Mouse (Mus musculus): ENCODE measurements around the gene P2rx7. TPM values are rescaled to one million over a fixed set of nuclear protein-coding genes. Genes with fewer than 3 reads are reported as not detected.

P2rx7 gene
- polyA plus RNA-seq, 1 experiment from 2014 or later: 2.1 TPM

DNA sequence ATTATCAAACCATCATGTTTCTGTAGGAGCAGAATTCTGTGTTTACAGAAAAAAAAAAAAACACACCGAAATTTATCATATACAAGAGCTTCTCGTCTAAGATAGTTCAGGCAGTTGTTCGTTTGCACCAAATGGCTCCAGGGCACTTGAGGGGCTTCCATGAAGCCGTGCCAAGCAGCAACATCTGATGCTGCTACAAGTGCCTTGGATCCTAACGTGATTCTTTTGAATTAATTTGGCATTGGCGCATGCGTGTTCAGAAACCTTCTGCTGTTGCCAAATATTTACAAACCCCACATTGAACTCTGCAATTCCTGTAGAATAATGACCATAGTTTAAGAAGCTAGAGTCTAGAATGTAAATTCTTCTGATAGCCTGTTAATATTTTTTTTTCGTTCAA, 51.8 kb downstream of the P2rx7 start:
- Histone ChIP-seq H3K4me3 (ENCODE audit: low read length) (no peak overlapping the region), H3K27me3 (replicated peaks; ENCODE audit: control insufficient read depth, insufficient read depth, low read length) (no peaks in the 10 kb centered on the region), H3K9ac (ENCODE audit: low read depth, low read length) (no peak overlapping the region), H3K4me2 (ENCODE audit: low read depth, low read length) (no peak overlapping the region), H3K36me3 (ENCODE audit: control insufficient read depth, insufficient read depth, low read length) (no peaks in the 10 kb centered on the region), H3K27ac (ENCODE audit: low read length) (no peak overlapping the region), H3K4me1 (ENCODE audit: control insufficient read depth, insufficient read depth, low read length) (peaks cover 20% of the 10 kb centered on the region), H3K9me3 (ENCODE audit: control insufficient read depth, low read length) (no peaks in the 10 kb centered on the region)
- no peak for ATAC-seq
- 59% methylated on average over 8 of the region's 8 CpGs for WGBS

- no peaks in the 10 kb centered on the region for H3K36me3 ChIP-seq (ENCODE audit: control insufficient read depth, insufficient read depth, low read length)
- no peak overlapping the region for H3K4me3 ChIP-seq (ENCODE audit: low read length)
- no peak overlapping the region for H3K27ac ChIP-seq (ENCODE audit: low read length)
- no peak overlapping the region for H3K9ac ChIP-seq (ENCODE audit: low read depth, low read length)
- H3K27me3 ChIP-seq (replicated peaks; ENCODE audit: control insufficient read depth, insufficient read depth, low read length): no peaks in the 10 kb centered on the region
- H3K4me2 ChIP-seq (ENCODE audit: low read depth, low read length): no peak overlapping the region
- ATAC-seq: no peak
- peaks cover 23% of the 10 kb centered on the region for H3K4me1 ChIP-seq (ENCODE audit: control insufficient read depth, insufficient read depth, low read length)
- WGBS: 67% methylated on average over 10 of the region's 10 CpGs
- no peaks in the 10 kb centered on the region for H3K9me3 ChIP-seq (ENCODE audit: control insufficient read depth, low read length)
These were observed 54.5 kb downstream of the P2rx7 start for GRCm38 (mm10) chr5:122698041-122698700.

DNA sequence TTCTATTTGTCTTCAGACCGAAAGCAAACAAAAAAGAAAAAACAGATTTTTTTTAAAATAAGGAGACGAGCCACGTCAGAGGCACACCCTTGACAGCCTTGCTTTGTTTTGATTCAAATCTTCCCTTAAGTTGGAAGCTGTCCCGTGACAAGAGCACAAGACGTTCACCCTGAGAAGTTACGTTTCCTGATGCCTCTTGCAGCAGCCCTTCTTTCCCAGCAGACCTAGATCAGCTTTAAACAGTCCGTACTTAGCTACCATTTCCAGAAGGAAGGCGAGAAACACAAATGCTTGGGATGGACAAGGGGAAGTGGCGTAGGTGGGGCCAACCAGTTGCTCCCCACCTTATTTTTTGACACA, 55.0 kb downstream of the P2rx7 start:
- Histone ChIP-seq H3K4me3 (ENCODE audit: low read length) (no peak overlapping the region), H3K27me3 (replicated peaks; ENCODE audit: control insufficient read depth, insufficient read depth, low read length) (no peaks in the 10 kb centered on the region), H3K9me3 (ENCODE audit: control insufficient read depth, low read length) (no peaks in the 10 kb centered on the region), H3K27ac (ENCODE audit: low read length) (peak overlapping the region; percentile 19; the same call in 1 of the 2 replicates), H3K4me2 (ENCODE audit: low read depth, low read length) (no peak overlapping the region), H3K9ac (ENCODE audit: low read depth, low read length) (no peak overlapping the region), H3K36me3 (ENCODE audit: control insufficient read depth, insufficient read depth, low read length) (no peaks in the 10 kb centered on the region), H3K4me1 (ENCODE audit: control insufficient read depth, insufficient read depth, low read length) (peaks cover 21% of the 10 kb centered on the region)
- 59% methylated on average over 9 of the region's 9 CpGs for WGBS
- ATAC-seq: no peak

DNA sequence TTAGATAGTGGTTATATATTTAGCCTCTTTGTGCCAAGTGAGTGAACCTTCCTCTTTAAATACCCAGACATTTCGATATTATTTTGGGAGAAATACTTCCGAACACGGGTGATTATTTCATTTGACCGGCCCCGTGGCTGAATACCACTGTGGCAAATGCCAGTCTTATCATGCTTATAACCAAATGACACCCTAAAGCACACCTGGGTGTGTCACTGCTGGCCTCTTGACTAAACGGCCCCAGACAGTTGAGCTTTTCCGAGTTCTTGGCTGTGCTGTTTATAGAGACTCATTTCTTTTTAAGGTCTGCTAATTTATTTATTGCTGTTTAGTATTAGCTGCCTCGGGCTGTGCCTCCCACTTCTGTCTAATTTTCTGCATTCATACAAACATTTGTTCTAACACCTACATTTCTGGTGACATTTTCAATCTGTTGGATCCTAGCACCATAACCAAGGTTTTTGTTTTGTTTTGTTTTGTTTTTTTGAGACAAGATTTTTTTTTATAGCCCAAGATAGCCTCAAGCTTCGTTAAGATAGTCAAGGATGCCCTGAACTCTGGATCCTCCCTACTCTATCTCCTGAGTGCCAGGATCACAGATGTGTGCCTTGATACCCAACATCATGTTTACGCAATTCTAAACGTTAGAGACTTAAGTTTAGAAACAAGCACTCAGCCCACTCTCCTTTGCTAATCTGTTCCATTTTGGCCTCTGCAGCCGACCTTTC, 56.6 kb downstream of the P2rx7 start:
- Histone ChIP-seq H3K4me2 (ENCODE audit: low read depth, low read length) (no peak overlapping the region), H3K36me3 (ENCODE audit: control insufficient read depth, insufficient read depth, low read length) (no peaks in the 10 kb centered on the region), H3K4me3 (ENCODE audit: low read length) (no peak overlapping the region), H3K27me3 (replicated peaks; ENCODE audit: control insufficient read depth, insufficient read depth, low read length) (no peaks in the 10 kb centered on the region), H3K9ac (ENCODE audit: low read depth, low read length) (no peak overlapping the region), H3K9me3 (ENCODE audit: control insufficient read depth, low read length) (no peaks in the 10 kb centered on the region), H3K27ac (ENCODE audit: low read length) (no peak overlapping the region), H3K4me1 (ENCODE audit: control insufficient read depth, insufficient read depth, low read length) (peaks cover 21% of the 10 kb centered on the region)
- ATAC-seq: no peak
- 48% methylated on average over 12 of the region's 12 CpGs for WGBS

- no peaks in the 10 kb centered on the region for H3K27me3 ChIP-seq (replicated peaks; ENCODE audit: control insufficient read depth, insufficient read depth, low read length)
- H3K27ac ChIP-seq (ENCODE audit: low read length): no peak overlapping the region
- no peaks in the 10 kb centered on the region for H3K9me3 ChIP-seq (ENCODE audit: control insufficient read depth, low read length)
- 16% methylated on average over 5 of the region's 5 CpGs for WGBS
- peaks cover 21% of the 10 kb centered on the region for H3K4me1 ChIP-seq (ENCODE audit: control insufficient read depth, insufficient read depth, low read length)
- H3K4me3 ChIP-seq (ENCODE audit: low read length): no peak overlapping the region
- ATAC-seq: peak; percentile 32
- no peak overlapping the region for H3K4me2 ChIP-seq (ENCODE audit: low read depth, low read length)
- no peak overlapping the region for H3K9ac ChIP-seq (ENCODE audit: low read depth, low read length)
- H3K36me3 ChIP-seq (ENCODE audit: control insufficient read depth, insufficient read depth, low read length): no peaks in the 10 kb centered on the region
These were observed 57.1 kb downstream of the P2rx7 start for GRCm38 (mm10) chr5:122700837-122701212.

GRCm38 (mm10) chr5:122702156-122702555, 58.4 kb downstream of the P2rx7 start:
- peaks cover 22% of the 10 kb centered on the region for H3K4me1 ChIP-seq (ENCODE audit: control insufficient read depth, insufficient read depth, low read length)
- no peaks in the 10 kb centered on the region for H3K9me3 ChIP-seq (ENCODE audit: control insufficient read depth, low read length)
- H3K4me3 ChIP-seq (ENCODE audit: low read length): no peak overlapping the region
- no peak overlapping the region for H3K9ac ChIP-seq (ENCODE audit: low read depth, low read length)
- 72% methylated on average over 6 of the region's 6 CpGs for WGBS
- no peaks in the 10 kb centered on the region for H3K36me3 ChIP-seq (ENCODE audit: control insufficient read depth, insufficient read depth, low read length)
- no peak for ATAC-seq
- H3K4me2 ChIP-seq (ENCODE audit: low read depth, low read length): no peak overlapping the region
- no peaks in the 10 kb centered on the region for H3K27me3 ChIP-seq (replicated peaks; ENCODE audit: control insufficient read depth, insufficient read depth, low read length)
- H3K27ac ChIP-seq (ENCODE audit: low read length): no peak overlapping the region

DNA sequence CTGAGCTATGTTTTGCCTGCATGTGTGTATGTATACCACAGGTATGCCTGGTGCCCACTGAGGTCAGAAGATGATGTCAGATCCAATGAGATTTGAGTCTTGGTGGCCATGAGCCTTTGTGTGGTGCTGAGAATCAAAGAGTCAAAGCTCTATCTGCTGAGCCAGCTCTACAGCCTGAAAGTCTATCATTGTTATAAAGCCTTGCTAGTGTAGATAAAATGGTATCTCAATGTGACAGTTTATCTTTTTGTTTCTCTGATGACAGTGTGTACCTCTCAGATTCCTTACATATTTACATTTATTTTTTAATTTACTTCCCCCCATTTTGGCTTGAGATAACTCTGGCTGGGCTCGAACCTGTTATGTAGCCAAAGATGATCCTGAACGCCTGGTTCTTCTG, 59.9 kb downstream of the P2rx7 start:
- 77% methylated on average over 2 of the region's 2 CpGs for WGBS
- Histone ChIP-seq H3K4me2 (ENCODE audit: low read depth, low read length) (no peak overlapping the region), H3K4me1 (ENCODE audit: control insufficient read depth, insufficient read depth, low read length) (peaks cover 18% of the 10 kb centered on the region), H3K27ac (ENCODE audit: low read length) (no peak overlapping the region), H3K4me3 (ENCODE audit: low read length) (no peak overlapping the region), H3K9me3 (ENCODE audit: control insufficient read depth, low read length) (no peaks in the 10 kb centered on the region), H3K36me3 (ENCODE audit: control insufficient read depth, insufficient read depth, low read length) (no peaks in the 10 kb centered on the region), H3K27me3 (replicated peaks; ENCODE audit: control insufficient read depth, insufficient read depth, low read length) (no peaks in the 10 kb centered on the region), H3K9ac (ENCODE audit: low read depth, low read length) (no peak overlapping the region)
- ATAC-seq: no peak

DNA sequence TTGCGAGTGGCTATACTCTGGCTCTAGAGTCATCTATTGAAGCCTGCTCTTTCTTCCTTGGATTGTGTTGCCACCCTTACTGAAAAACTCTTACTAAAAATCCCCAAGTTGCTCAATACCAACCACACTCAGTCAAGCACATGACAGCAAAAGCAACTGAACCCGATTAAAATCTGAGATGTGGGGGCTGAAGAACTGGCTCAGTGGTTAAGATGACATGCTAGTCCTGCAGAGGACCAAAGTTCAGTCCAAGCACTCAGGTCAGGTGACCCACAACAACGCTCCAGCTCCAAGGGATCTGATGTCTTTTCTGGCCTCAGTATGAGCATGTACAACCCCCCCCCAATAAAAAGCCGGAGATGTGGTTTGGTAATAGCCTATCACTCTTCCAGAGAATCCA, 60.9 kb downstream of the P2rx7 start:
- H3K36me3 ChIP-seq (ENCODE audit: control insufficient read depth, insufficient read depth, low read length): no peaks in the 10 kb centered on the region
- no peak overlapping the region for H3K4me2 ChIP-seq (ENCODE audit: low read depth, low read length)
- H3K27me3 ChIP-seq (replicated peaks; ENCODE audit: control insufficient read depth, insufficient read depth, low read length): no peaks in the 10 kb centered on the region
- ATAC-seq: no peak
- no peaks in the 10 kb centered on the region for H3K9me3 ChIP-seq (ENCODE audit: control insufficient read depth, low read length)
- no peak overlapping the region for H3K9ac ChIP-seq (ENCODE audit: low read depth, low read length)
- 75% methylated on average over 4 of the region's 4 CpGs for WGBS
- H3K27ac ChIP-seq (ENCODE audit: low read length): no peak overlapping the region
- no peak overlapping the region for H3K4me3 ChIP-seq (ENCODE audit: low read length)
- peaks cover 13% of the 10 kb centered on the region for H3K4me1 ChIP-seq (ENCODE audit: control insufficient read depth, insufficient read depth, low read length)

GRCm38 (mm10) chr5:122705174-122705573, 61.5 kb downstream of the P2rx7 start:
- H3K4me2 ChIP-seq (ENCODE audit: low read depth, low read length): no peak overlapping the region
- H3K4me3 ChIP-seq (ENCODE audit: low read length): no peak overlapping the region
- 76% methylated on average over 3 of the region's 3 CpGs for WGBS
- H3K27ac ChIP-seq (ENCODE audit: low read length): no peak overlapping the region
- H3K9ac ChIP-seq (ENCODE audit: low read depth, low read length): no peak overlapping the region
- ATAC-seq: no peak
- H3K4me1 ChIP-seq (ENCODE audit: control insufficient read depth, insufficient read depth, low read length): peaks cover 12% of the 10 kb centered on the region
- H3K27me3 ChIP-seq (replicated peaks; ENCODE audit: control insufficient read depth, insufficient read depth, low read length): no peaks in the 10 kb centered on the region
- no peaks in the 10 kb centered on the region for H3K9me3 ChIP-seq (ENCODE audit: control insufficient read depth, low read length)
- H3K36me3 ChIP-seq (ENCODE audit: control insufficient read depth, insufficient read depth, low read length): no peaks in the 10 kb centered on the region

Data from intestine, embryonic 16.5 days (tissue).